Mouse (Mus musculus) cerebellum, adult 11 months (tissue): Measurements from ENCODE around the gene Ms4a6b.
"Not testable (repeated sequence)": the region's sequence is repeated elsewhere in the genome, so short reads cannot be mapped to it uniquely, and the experiment has no call there.

Experiments
- DNase-seq: peaks from one replicate; pipeline ENCODE4 v3.0.0; 2022

Ms4a6b gene

GRCm38 (mm10) chr19:11536593-11536992, 20.3 kb downstream of the Ms4a6b start, which contains the start of gene Ms4a4d:
Gene Ms4a4d, plus strand, starts transcription at chr19:11536801.
- no peak for DNase-seq

GRCm38 (mm10) chr19:11537336-11537735, 21.0 kb downstream of the Ms4a6b start:
- no peak for DNase-seq

GRCm38 (mm10) chr19:11540166-11540821, 24.0 kb downstream of the Ms4a6b start:
- not testable (repeated sequence) for DNase-seq

GRCm38 (mm10) chr19:11544383-11544782, 28.1 kb downstream of the Ms4a6b start:
- not testable (repeated sequence) for DNase-seq

- no peak for DNase-seq
Measured at GRCm38 (mm10) chr19:11547911-11548310, 31.6 kb downstream of the Ms4a6b start.

- no peak for DNase-seq
Measured at GRCm38 (mm10) chr19:11554726-11555125, 38.4 kb downstream of the Ms4a6b start.

GRCm38 (mm10) chr19:11559560-11559959, 43.2 kb downstream of the Ms4a6b start:
- not testable (repeated sequence) for DNase-seq

- no peak for DNase-seq
Measured at GRCm38 (mm10) chr19:11574965-11575364, 58.7 kb downstream of the Ms4a6b start.
